Mouse (Mus musculus) hindbrain, postnatal 0 days (tissue): ENCODE data around the gene Adam17. TPM values are rescaled to one million over a fixed set of nuclear protein-coding genes. Genes with fewer than 3 reads are reported as not detected.
"Not testable (repeated sequence)": the region's sequence is repeated elsewhere in the genome, so short reads cannot be mapped to it uniquely, and the experiment has no call there.

ENCODE experiments used
- ATAC-seq: fragments of 200-750 bp; cut with Nextera tagmentation; 2 replicates; pipeline ENCODE4 v1.8.0; 2017; ENCODE audit warnings: mild to moderate bottlenecking, moderate TSS enrichment, moderate library complexity
- DNase-seq: peaks from one replicate; pipeline ENCODE4 v3.0.0-alpha.2; 2015; ENCODE audit warnings: low spot score
- H3K27ac ChIP-seq: fragments of 300-500 bp; sonication (generic); 2 replicates; pipeline ENCODE4 v1.5.1; 2014; ENCODE audit warnings: mild to moderate bottlenecking
- H3K27me3 ChIP-seq: fragments of 300-500 bp; sonication (generic); 2 replicates; pipeline ENCODE4 v1.6.1; 2014; ENCODE audit warnings: low read length, mixed read lengths; ENCODE audit not compliant: insufficient read depth
- H3K36me3 ChIP-seq: fragments of 300-500 bp; sonication (generic); 2 replicates; pipeline ENCODE4 v1.6.1; 2014; ENCODE audit warnings: low read length, mixed read lengths; ENCODE audit not compliant: insufficient read depth
- H3K4me1 ChIP-seq: fragments of 300-500 bp; sonication (generic); 2 replicates; pipeline ENCODE4 v1.6.1; 2014; ENCODE audit warnings: antibody characterized with exemption, low read length, mixed read lengths; ENCODE audit not compliant: insufficient read depth
- H3K4me2 ChIP-seq: fragments of 300-500 bp; sonication (generic); 2 replicates; pipeline ENCODE4 v1.6.1; 2014; ENCODE audit warnings: low read depth, mild to moderate bottlenecking, low read length, moderate library complexity, mixed read lengths
- H3K4me3 ChIP-seq: fragments of 300-500 bp; sonication (generic); 2 replicates; pipeline ENCODE4 v1.5.1; 2014; ENCODE audit warnings: low read length
- H3K9ac ChIP-seq: fragments of 300-500 bp; sonication (generic); replicated peaks from 2 replicates; pipeline ENCODE4 v1.6.1; 2014; ENCODE audit warnings: mild to moderate bottlenecking, low read length, moderate library complexity, mixed read lengths
- H3K9me3 ChIP-seq: fragments of 300-500 bp; sonication (generic); 2 replicates; pipeline ENCODE4 v1.6.1; 2016; ENCODE audit warnings: low read length, mixed read lengths
- CTCF ChIP-seq: IDR thresholded peaks from 2 replicates; pipeline ENCODE4 v1.5.1; 2016; ENCODE audit warnings: antibody characterized with exemption, control low read depth, low read depth
- WGBS: fragments of 180-500 bp; shearing (Covaris S2); extraction: QIAGEN DNeasy Blood & Tissue Kit; methylation state at CpG from one replicate; pipeline ENCODE4 v1.1.7; 2014; 5-methylcytosine and 5-hydroxymethylcytosine counted together
- polyA plus RNA-seq: library from polyadenylated mRNA; unstranded; fragments of >200 nt; fragmentation: Nextera tagmentation; extraction: Ambion mirVana; gene quantifications from 2 replicates; pipeline ENCODE4 v1.2.1, GENCODE M21; 2015
- total RNA-seq: library from RNA; depleted of rRNA; stranded (reverse); fragments of >200 nt; gene quantifications from 2 replicates; pipeline ENCODE4 v1.2.3, GENCODE M21; 2014

Gene Adam17
- total and polyA plus RNA-seq, 2 experiments from 2014 or later = 13.9 to 18.9 TPM

DNA sequence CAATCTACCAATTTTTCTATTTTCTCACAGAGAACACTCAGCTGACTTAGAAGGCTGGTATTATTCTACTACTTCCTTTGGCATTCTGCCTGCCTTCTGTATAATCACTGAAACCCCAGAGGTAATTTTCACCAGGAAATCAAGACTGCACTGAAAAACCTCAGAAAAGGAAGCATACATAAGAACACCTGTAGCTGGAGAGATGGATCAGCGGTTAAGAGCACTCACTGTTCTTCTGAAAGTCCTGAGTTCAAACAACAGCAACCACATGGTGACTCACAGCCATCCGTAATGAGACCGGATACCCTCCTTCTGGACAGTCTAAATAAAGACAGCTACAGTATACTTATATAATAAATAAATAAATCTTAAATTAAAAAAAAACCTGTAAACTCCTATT, 36.2 kb upstream of the Adam17 start:
- no peak for TF ChIP-seq CTCF
- Histone ChIP-seq H3K4me2 (no peak overlapping the region), H3K4me1 (peaks cover 6% of the 10 kb centered on the region), H3K9me3 (no peaks in the 10 kb centered on the region), H3K4me3 (no peak overlapping the region), H3K36me3 (peaks cover 19% of the 10 kb centered on the region; the same call in 1 of the 2 replicates), H3K27ac (no peak overlapping the region), H3K9ac (no peak overlapping the region), H3K27me3 (no peaks in the 10 kb centered on the region)
- no peak for ATAC-seq
- 97% methylated on average over 3 of the region's 3 CpGs for WGBS
- no peak for DNase-seq

DNA sequence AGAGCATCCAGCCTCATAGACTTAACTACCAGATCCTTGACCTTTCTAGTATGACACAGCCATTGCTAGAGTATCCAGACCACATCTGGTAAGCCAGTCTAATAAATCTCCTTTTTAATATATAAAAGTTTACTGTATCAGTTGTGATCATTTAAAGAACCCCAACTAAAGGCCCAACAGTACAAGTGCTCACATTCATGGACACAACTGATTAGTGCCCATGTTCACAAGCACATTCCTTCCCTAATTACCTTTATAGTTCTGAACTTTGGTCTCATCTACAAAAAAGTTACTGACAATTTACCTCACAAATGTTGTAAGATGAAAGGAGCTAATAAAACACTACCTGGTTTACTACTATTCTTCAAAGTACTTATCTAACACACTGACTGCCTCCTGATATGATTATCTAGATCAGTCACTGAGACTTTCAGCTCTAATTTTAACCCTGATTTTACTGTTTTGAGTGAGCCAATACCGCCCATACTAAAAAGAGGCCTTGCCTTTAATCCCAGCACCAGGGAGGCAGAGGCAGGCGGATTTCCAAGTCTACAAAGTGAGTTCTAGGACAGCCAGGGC, 35.4 kb upstream of the Adam17 start:
- WGBS = 99% methylated on average over 2 of the region's 2 CpGs
- TF ChIP-seq CTCF = no peak
- H3K36me3 ChIP-seq = peaks cover 19% of the 10 kb centered on the region; the same call in 1 of the 2 replicates

DNA sequence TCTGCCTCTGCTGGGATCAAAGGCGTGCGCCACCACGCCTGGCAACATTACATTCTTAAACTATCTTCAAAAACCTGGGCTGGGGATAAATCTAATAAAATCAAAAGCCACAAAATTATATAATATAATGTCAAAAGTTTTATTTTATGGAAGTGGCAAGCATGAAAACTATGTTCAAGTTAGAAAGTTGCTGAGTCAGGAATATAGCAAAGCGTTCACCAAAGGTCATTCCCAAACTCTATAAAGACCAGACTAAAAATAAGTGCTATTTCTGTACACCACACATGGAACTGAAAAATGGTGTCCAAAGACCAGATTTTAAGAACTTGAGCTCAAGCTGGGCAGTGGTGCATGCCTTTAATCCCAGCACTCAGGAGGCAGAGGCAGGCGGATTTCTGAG, 29.3 kb upstream of the Adam17 start:
- TF ChIP-seq CTCF = no peak
- DNase-seq = no peak
- Histone ChIP-seq H3K9ac (no peak overlapping the region), H3K9me3 (no peaks in the 10 kb centered on the region), H3K27me3 (no peaks in the 10 kb centered on the region), H3K4me2 (no peak overlapping the region), H3K4me3 (no peak overlapping the region), H3K36me3 (0 out of 2 replicates have a peak, but pooled peaks cover 8% of the 10 kb centered on the region), H3K27ac (no peak overlapping the region), H3K4me1 (no peaks in the 10 kb centered on the region)
- no peak for ATAC-seq
- 98% methylated on average over 5 of the region's 5 CpGs for WGBS

More for the DNA sequence above, 35.4 kb upstream of the Adam17 start:
- Histone ChIP-seq H3K9ac (no peak overlapping the region), H3K4me3 (no peak overlapping the region), H3K4me1 (no peaks in the 10 kb centered on the region), H3K9me3 (no peaks in the 10 kb centered on the region), H3K27ac (no peak overlapping the region), H3K27me3 (no peaks in the 10 kb centered on the region), H3K4me2 (no peak overlapping the region)
- ATAC-seq (no peak), DNase-seq (no peak)

DNA sequence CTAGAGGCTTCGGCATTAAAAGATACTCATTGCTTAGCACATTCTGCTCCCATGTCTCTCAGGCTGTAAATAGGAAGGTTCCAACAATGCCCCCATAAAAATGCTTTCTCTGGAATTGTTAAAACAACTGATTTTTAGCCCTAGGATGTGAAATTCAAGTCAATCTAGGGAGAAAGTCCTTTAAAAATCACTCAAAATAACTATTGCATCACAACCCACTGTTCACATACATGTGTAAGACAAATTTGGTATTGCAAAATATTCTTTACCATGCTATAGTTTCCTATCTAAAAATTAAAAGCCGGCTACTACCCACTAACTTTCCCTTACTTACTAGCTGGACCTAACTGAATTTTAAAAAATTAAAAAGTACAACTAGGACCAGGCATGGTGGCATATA, 12.8 kb upstream of the Adam17 start:
- DNase-seq (no peak), ATAC-seq (no peak)
- 95% methylated on average over 2 of the region's 2 CpGs for WGBS
- H3K4me3 ChIP-seq = no peak overlapping the region
- no peak overlapping the region for H3K27ac ChIP-seq
- no peak overlapping the region for H3K9ac ChIP-seq
- no peaks in the 10 kb centered on the region for H3K4me1 ChIP-seq
- no peaks in the 10 kb centered on the region for H3K27me3 ChIP-seq
- no peak overlapping the region for H3K4me2 ChIP-seq
- no peak for TF ChIP-seq CTCF
- no peaks in the 10 kb centered on the region for H3K9me3 ChIP-seq
- peaks cover 6% of the 10 kb centered on the region; the same call in 1 of the 2 replicates for H3K36me3 ChIP-seq

DNA sequence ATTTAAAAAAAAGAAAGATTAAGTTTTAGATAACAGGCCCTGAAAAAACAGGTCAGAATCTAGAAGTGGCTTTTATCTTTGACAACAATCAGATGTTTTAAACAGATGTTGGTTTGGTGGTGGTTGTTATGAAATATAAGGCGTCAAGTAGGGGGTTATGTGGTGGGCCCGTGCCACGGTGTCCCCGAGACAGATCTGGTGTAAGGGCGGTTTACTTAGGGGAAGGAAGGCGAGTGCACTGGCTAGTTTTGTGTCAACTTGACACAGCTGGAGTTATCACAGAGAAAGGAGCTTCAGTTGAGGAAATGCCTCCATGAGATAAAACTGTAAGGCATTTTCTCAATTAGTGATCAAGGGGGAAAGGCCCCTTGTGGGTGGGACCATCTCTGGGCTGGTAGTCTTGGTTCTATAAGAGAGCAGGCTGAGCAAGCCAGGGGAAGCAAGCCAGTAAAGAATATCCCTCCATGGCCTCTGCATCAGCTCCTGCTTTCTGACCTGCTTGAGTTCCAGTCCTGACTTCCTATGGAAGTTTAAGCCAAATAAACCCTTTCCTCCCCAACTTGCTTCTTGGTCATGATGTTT, 5.4 kb upstream of the Adam17 start:
- not testable (repeated sequence) for H3K4me1 ChIP-seq, H3K36me3 ChIP-seq, H3K9me3 ChIP-seq, H3K9ac ChIP-seq, ATAC-seq, DNase-seq, H3K4me2 ChIP-seq, H3K27ac ChIP-seq, H3K4me3 ChIP-seq, H3K27me3 ChIP-seq
- WGBS = 83% methylated on average over 6 of the region's 6 CpGs

- H3K9me3 ChIP-seq = no peaks in the 10 kb centered on the region
- H3K27ac ChIP-seq = no peak overlapping the region
- H3K9ac ChIP-seq = no peak overlapping the region
- TF ChIP-seq CTCF = no peak
- no peaks in the 10 kb centered on the region for H3K36me3 ChIP-seq
- H3K4me1 ChIP-seq = no peaks in the 10 kb centered on the region; the same call in 1 of the 2 replicates
- no peak overlapping the region for H3K4me2 ChIP-seq
- DNase-seq (no peak), ATAC-seq (no peak)
- no peaks in the 10 kb centered on the region for H3K27me3 ChIP-seq
- H3K4me3 ChIP-seq = no peak overlapping the region
- 60% methylated on average over 3 of the region's 3 CpGs for WGBS
These were observed 2.1 kb upstream of the Adam17 start for GRCm38 (mm10) chr12:21375376-21376157.
